Mouse (Mus musculus) intestine, embryonic 16.5 days (tissue): ENCODE results near the gene Rtn2. TPM values are rescaled to one million over a fixed set of nuclear protein-coding genes. Genes with fewer than 3 reads are reported as not detected.

Experiments used
- ATAC-seq: fragments of 200-750 bp; cut with Nextera tagmentation; 2 replicates; pipeline ENCODE4 v1.8.0; 2017; ENCODE audit warnings: moderate TSS enrichment, moderate library complexity
- H3K27ac ChIP-seq: fragments of 300-500 bp; sonication (generic); 2 replicates; pipeline ENCODE4 v1.5.1; 2014; ENCODE audit warnings: mild to moderate bottlenecking, low read length
- H3K27me3 ChIP-seq: fragments of 300-500 bp; sonication (generic); replicated peaks from 2 replicates; pipeline ENCODE4 v1.6.1; 2014; ENCODE audit warnings: low read length, control low read depth, mixed read lengths; ENCODE audit not compliant: control insufficient read depth, insufficient read depth
- H3K36me3 ChIP-seq: fragments of 300-500 bp; sonication (generic); 2 replicates; pipeline ENCODE4 v1.6.1; 2014; ENCODE audit warnings: low read length, control low read depth; ENCODE audit not compliant: control insufficient read depth, insufficient read depth
- H3K4me1 ChIP-seq: fragments of 300-500 bp; sonication (generic); 2 replicates; pipeline ENCODE4 v1.6.1; 2014; ENCODE audit warnings: low read length, control low read depth, mixed read lengths; ENCODE audit not compliant: control insufficient read depth, insufficient read depth
- H3K4me2 ChIP-seq: fragments of 300-500 bp; sonication (generic); 2 replicates; pipeline ENCODE4 v1.6.1; 2014; ENCODE audit warnings: low read depth, low read length, control low read depth
- H3K4me3 ChIP-seq: fragments of 300-500 bp; sonication (generic); 2 replicates; pipeline ENCODE4 v1.5.1; 2014; ENCODE audit warnings: mild to moderate bottlenecking, low read length
- H3K9ac ChIP-seq: fragments of 300-500 bp; sonication (generic); 2 replicates; pipeline ENCODE4 v1.6.1; 2014; ENCODE audit warnings: low read depth, low read length
- H3K9me3 ChIP-seq: fragments of 300-500 bp; sonication (generic); 2 replicates; pipeline ENCODE4 v1.6.1; 2016; ENCODE audit warnings: low read length, control low read depth; ENCODE audit not compliant: control insufficient read depth
- WGBS: fragments of 180-500 bp; shearing (Covaris S2); extraction: QIAGEN DNeasy Blood & Tissue Kit; methylation state at CpG from one replicate; pipeline ENCODE4 v1.1.7; 2014; 5-methylcytosine and 5-hydroxymethylcytosine counted together
- polyA plus RNA-seq: library from polyadenylated mRNA; unstranded; fragments of >200 nt; fragmentation: Nextera tagmentation; extraction: Ambion mirVana; gene quantifications from 2 replicates; pipeline ENCODE4 v1.2.1, GENCODE M21; 2015

Rtn2 gene
- polyA plus RNA-seq = 10.3 and 11.8 TPM in 2 replicates

- peak within 1 kb of the TSS; percentile 57 for H3K9ac ChIP-seq
- peak within 1 kb of the TSS; percentile 66 for H3K4me3 ChIP-seq
- peaks cover 50% of the 10 kb centered on the region for H3K27me3 ChIP-seq
- H3K4me1 ChIP-seq = peaks cover 10% of the 10 kb centered on the region
- peak within 1 kb of the TSS; percentile 100 for H3K4me2 ChIP-seq
- no peak within 1 kb of the TSS for H3K27ac ChIP-seq
- no peaks in the 10 kb centered on the region for H3K36me3 ChIP-seq
- under 1% methylated on average over 35 of the region's 37 CpGs for WGBS
- peak; percentile 84 for ATAC-seq
- H3K9me3 ChIP-seq = no peaks in the 10 kb centered on the region
Observed at GRCm38 (mm10) chr7:19282385-19282784, at the start of gene Rtn2. TSS of gene Rtn2 (plus strand) at chr7:19282624.

GRCm38 (mm10) chr7:19234652-19235051 lies 47.8 kb upstream of the Rtn2 start:
- 81% methylated on average over 5 of the region's 5 CpGs for WGBS
- Histone ChIP-seq H3K4me2 (no peak overlapping the region), H3K27ac (peak overlapping the region; percentile 73), H3K9me3 (no peaks in the 10 kb centered on the region), H3K4me1 (peaks cover 44% of the 10 kb centered on the region), H3K9ac (no peak overlapping the region), H3K36me3 (no peaks in the 10 kb centered on the region), H3K27me3 (no peaks in the 10 kb centered on the region), H3K4me3 (no peak overlapping the region)
- no peak for ATAC-seq

DNA sequence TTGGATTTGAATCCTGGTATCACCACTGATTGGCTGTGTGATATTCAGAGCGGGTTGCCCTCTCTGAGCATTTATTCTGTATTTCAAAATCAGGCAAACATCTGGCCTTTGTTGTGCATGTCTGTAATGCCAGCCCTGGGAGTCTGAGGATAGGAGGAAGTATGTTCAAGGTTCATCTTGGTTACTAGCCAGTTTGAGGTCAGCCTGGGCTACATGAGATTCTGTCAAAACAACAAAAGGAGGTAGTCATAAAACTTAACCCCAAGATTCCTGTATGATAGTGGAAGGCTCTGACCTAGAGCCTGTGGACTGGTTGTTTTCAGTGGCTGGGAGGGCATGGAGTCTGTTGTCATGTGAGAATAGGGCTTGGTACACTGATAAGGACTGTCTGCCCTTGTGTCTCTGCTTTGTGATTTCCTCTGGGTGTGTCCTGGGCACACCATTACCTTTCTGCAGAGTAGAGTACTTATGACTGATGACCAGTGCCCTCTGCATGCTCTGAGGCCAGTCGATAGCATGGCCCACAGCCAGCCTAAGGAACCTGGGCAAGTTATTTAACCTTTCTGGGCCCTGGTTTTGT lies 47.2 kb upstream of the Rtn2 start:
- Histone ChIP-seq H3K4me2 (no peak overlapping the region), H3K36me3 (no peaks in the 10 kb centered on the region), H3K9me3 (no peaks in the 10 kb centered on the region), H3K4me3 (no peak overlapping the region), H3K27ac (peak overlapping the region; percentile 73), H3K9ac (no peak overlapping the region), H3K4me1 (peaks cover 42% of the 10 kb centered on the region), H3K27me3 (no peaks in the 10 kb centered on the region)
- WGBS = 78% methylated on average over 2 of the region's 2 CpGs
- ATAC-seq = peak; percentile 41

DNA sequence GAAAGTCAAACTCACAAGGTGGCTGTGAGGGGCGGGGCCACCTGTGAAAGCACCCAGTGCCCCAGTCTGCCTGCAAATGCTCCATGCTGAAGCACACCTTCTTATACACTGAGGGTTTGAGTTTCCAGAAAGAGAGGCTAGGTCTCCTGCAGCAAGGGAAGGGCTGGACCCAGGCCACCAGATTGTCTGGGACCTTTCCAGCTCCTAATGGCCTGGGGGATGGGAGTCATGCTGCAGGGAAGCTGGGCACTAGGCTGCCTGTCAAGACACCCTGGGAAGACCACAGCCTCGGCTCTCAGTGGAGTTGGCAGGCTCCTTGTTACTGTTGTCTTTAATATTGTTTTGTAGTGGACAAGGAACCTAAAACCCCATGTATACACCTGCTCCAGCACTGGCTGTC lies 46.0 kb upstream of the Rtn2 start:
- ATAC-seq = no peak
- H3K36me3 ChIP-seq = no peaks in the 10 kb centered on the region
- H3K27ac ChIP-seq = peak overlapping the region; percentile 31; the same call in 1 of the 2 replicates
- H3K9me3 ChIP-seq = no peaks in the 10 kb centered on the region
- H3K4me2 ChIP-seq = no peak overlapping the region
- whole genome bisulfite sequencing = 67% methylated on average over 2 of the region's 2 CpGs
- no peaks in the 10 kb centered on the region for H3K27me3 ChIP-seq
- H3K9ac ChIP-seq = peak overlapping the region; percentile 37; the same call in 1 of the 2 replicates
- peaks cover 41% of the 10 kb centered on the region for H3K4me1 ChIP-seq
- H3K4me3 ChIP-seq = no peak overlapping the region

GRCm38 (mm10) chr7:19238344-19238743 lies 44.1 kb upstream of the Rtn2 start:
- Histone ChIP-seq H3K36me3 (no peaks in the 10 kb centered on the region), H3K4me1 (peaks cover 31% of the 10 kb centered on the region), H3K4me3 (no peak overlapping the region), H3K4me2 (no peak overlapping the region), H3K27ac (no peak overlapping the region), H3K27me3 (no peaks in the 10 kb centered on the region), H3K9me3 (no peaks in the 10 kb centered on the region), H3K9ac (no peak overlapping the region)
- 96% methylated on average over 4 of the region's 4 CpGs for WGBS
- ATAC-seq = no peak

- 0% methylated on average over 1 of the region's 1 CpGs for WGBS
- H3K27ac ChIP-seq = peak overlapping the region; percentile 62
- ATAC-seq = peak; percentile 87
- no peaks in the 10 kb centered on the region for H3K36me3 ChIP-seq
- no peak overlapping the region for H3K4me3 ChIP-seq
- no peaks in the 10 kb centered on the region for H3K9me3 ChIP-seq
- H3K4me1 ChIP-seq = peaks cover 31% of the 10 kb centered on the region
- no peak overlapping the region for H3K9ac ChIP-seq
- no peak overlapping the region for H3K4me2 ChIP-seq
- H3K27me3 ChIP-seq = no peaks in the 10 kb centered on the region
Observed at GRCm38 (mm10) chr7:19239423-19239822, 43.0 kb upstream of the Rtn2 start.

DNA sequence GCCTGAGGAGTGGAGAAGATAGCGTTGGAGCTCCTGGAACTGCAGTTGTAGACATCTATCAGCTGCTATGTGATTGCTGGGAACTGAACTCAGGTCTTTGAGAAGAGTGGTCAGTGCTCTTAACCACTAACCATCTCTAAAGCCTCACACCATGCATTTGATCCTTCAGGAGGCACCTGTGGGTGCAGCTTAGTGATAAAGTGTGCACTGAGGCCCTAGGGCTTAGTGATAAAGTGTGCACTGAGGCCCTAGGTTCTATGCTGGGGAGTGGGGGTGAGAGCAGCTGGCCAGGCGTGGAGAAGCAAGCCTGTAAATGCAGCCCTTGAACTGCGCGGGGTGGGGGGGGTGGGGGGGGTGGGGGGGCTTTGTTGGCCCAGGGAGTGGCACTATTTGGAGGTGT lies 42.4 kb upstream of the Rtn2 start:
- Histone ChIP-seq H3K4me1 (peaks cover 27% of the 10 kb centered on the region), H3K4me2 (no peak overlapping the region), H3K9me3 (no peaks in the 10 kb centered on the region), H3K27me3 (no peaks in the 10 kb centered on the region), H3K36me3 (peaks cover 5% of the 10 kb centered on the region; the same call in 1 of the 2 replicates), H3K9ac (no peak overlapping the region), H3K4me3 (no peak overlapping the region), H3K27ac (peak overlapping the region; percentile 62)
- peak; percentile 53 for ATAC-seq
- WGBS = 48% methylated on average over 4 of the region's 4 CpGs

- H3K4me3 ChIP-seq = no peak overlapping the region
- H3K4me1 ChIP-seq = peaks cover 20% of the 10 kb centered on the region
- H3K27ac ChIP-seq = peak overlapping the region; percentile 22; the same call in 1 of the 2 replicates
- no peaks in the 10 kb centered on the region for H3K9me3 ChIP-seq
- WGBS = 77% methylated on average over 8 of the region's 8 CpGs
- H3K27me3 ChIP-seq = no peaks in the 10 kb centered on the region
- 0 out of 2 replicates have a peak overlapping the region, but pooled peaks have one; percentile 21 for H3K9ac ChIP-seq
- no peak overlapping the region for H3K4me2 ChIP-seq
- 0 out of 2 replicates have a peak, but pooled peaks have one; percentile 13 for ATAC-seq
- peaks cover 6% of the 10 kb centered on the region; the same call in 1 of the 2 replicates for H3K36me3 ChIP-seq
Observed at GRCm38 (mm10) chr7:19240905-19241463, 41.4 kb upstream of the Rtn2 start.

DNA sequence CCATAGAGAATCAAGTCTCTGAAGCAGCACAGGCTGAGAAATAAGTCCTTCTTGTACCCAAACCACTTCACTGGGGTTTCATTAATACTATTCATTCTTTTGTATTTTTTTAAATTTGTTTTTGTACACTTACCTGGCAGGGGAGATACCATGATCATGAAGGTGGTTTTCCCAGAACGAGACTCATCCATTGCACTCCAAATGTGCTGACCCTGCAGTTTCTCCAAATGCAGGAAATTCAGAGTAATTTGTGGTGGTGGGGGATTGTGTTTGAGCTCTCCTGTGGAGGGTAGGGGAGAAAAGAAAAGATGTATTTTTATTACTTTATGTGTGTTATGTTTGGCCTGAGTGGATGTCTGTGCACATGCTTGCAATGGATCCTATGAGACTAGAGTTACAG lies 40.4 kb upstream of the Rtn2 start:
- no peak overlapping the region for H3K4me2 ChIP-seq
- no peak overlapping the region for H3K9ac ChIP-seq
- no peaks in the 10 kb centered on the region for H3K27me3 ChIP-seq
- peaks cover 6% of the 10 kb centered on the region; the same call in 1 of the 2 replicates for H3K36me3 ChIP-seq
- no peak for ATAC-seq
- peaks cover 13% of the 10 kb centered on the region for H3K4me1 ChIP-seq
- no peak overlapping the region for H3K27ac ChIP-seq
- no peak overlapping the region for H3K4me3 ChIP-seq
- 85% methylated on average over 1 of the region's 1 CpGs for WGBS
- no peaks in the 10 kb centered on the region for H3K9me3 ChIP-seq
